Mouse (Mus musculus): ENCODE results near the gene Nhs.

DNA sequence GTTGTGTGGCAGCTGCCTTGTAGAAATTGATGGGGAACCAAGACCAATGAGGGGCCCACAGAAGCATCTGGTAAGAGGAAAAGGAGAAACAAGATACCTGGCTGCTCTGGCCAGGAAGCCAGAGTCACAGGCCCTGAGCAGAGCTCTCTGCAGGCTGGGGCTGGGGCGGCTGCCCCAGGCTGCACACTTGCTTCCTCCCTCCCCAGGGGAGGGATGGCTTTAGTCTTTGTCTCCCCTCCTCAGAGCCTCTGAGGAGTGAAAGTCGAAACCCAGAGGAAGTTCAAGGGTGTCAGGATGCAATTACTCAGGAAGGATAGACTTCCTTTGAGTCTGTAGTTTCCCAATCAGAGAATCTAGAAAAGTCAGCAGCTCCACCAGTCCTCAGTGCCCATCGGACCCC lies 186.0 kb downstream of the Nhs start:
- TF ChIP-seq CTCF (IDR thresholded peaks at IDR 0.05; ENCODE audit: low read depth, low read length), result no peak
- TF ChIP-seq POLR2A (IDR thresholded peaks at IDR 0.05; ENCODE audit: extremely low read depth, insufficient read depth, low read length), result no peak
